Mouse (Mus musculus): ENCODE measurements at regions not wholly inside any gene's neighbourhood (a gene's known extent, or its start where the extent isn't known, plus 50 kb on each side); places are given as distances from the start of the nearest gene placed in this dataset.

- no peak overlapping the region for H3K4me3 ChIP-seq (replicated peaks in 1 of 3; ENCODE audit: low read depth in 2 of 3, low read length in 2 of 3, poor library complexity in 1 of 3)
- no peaks in the 10 kb centered on the region for H3K36me3 ChIP-seq (replicated peaks in 1 of 2; ENCODE audit: control insufficient read depth in 1 of 2, insufficient read depth in 1 of 2, low read length in 1 of 2)
- H3K4me1 ChIP-seq (ENCODE audit: control insufficient read depth in 1 of 2, insufficient read depth in 2 of 2), result peaks cover 7 to 27% of the 10 kb centered on the region in 2 experiments; a peak in 3 of 4 replicates
- TF ChIP-seq E2F4 (IDR thresholded peaks at IDR 0.05; ENCODE audit: insufficient replicate concordance, low read depth, low read length), result no peak
- TF ChIP-seq SMC3 (IDR thresholded peaks at IDR 0.05; ENCODE audit: low read depth, low read length), result no peak
- no peak for TF ChIP-seq MAZ (IDR thresholded peaks at IDR 0.05; ENCODE audit: low read depth, low read length)
- TF ChIP-seq MEF2A (IDR thresholded peaks at IDR 0.05; ENCODE audit: borderline replicate concordance, low read depth, low read length), result no peak
- no peak for TF ChIP-seq RCOR1 (conservative IDR thresholded peaks at IDR 0.05; ENCODE audit: low read depth, low read length)
- TF ChIP-seq ELF1 (IDR thresholded peaks at IDR 0.05; ENCODE audit: low read depth, low read length), result no peak
- TF ChIP-seq ZC3H11A (IDR thresholded peaks at IDR 0.05; ENCODE audit: low read depth, low read length), result no peak
- no peak for TF ChIP-seq TCF12 (IDR thresholded peaks at IDR 0.05; ENCODE audit: low read depth, low read length)
- no peak for TF ChIP-seq NELFE (IDR thresholded peaks at IDR 0.05; ENCODE audit: low read depth, low read length)
- no peak for TF ChIP-seq JUND (conservative IDR thresholded peaks at IDR 0.05; ENCODE audit: low read depth, low read length)
- H3K79me2 ChIP-seq (replicated peaks; ENCODE audit: control insufficient read depth, extremely low read depth, insufficient read depth, poor library complexity, severe bottlenecking), result no peaks in the 10 kb centered on the region
- no peak overlapping the region for H3K9ac ChIP-seq (ENCODE audit: insufficient read depth, low read depth)
- H3K27me3 ChIP-seq (replicated peaks), result no peaks in the 10 kb centered on the region
- in situ Hi-C loops (cut with MboI; ENCODE audit: low pct_ligation_motif_present, low pct_unique_long_range_greater_than_20kb, low sequenced_read_pairs), result no loop called here
- H3K9me3 ChIP-seq (replicated peaks; ENCODE audit: low read length), result no peaks in the 10 kb centered on the region
- dilution Hi-C loops (cut with MboI; ENCODE audit: extremely low pct_ligation_motif_present, extremely low pct_unique_long_range_greater_than_20kb, low sequenced_read_pairs), result no loop called here
- no peak overlapping the region for H3K4me2 ChIP-seq (ENCODE audit: insufficient read depth, low read depth, poor library complexity, severe bottlenecking)
- no peak for DNase-seq (ENCODE audit: extremely low read depth)
- H3K27ac ChIP-seq (ENCODE audit: insufficient read depth, low read depth), result no peak overlapping the region
Measured at GRCm38 (mm10) chr17:16216796-16217195, 386.0 kb upstream of the Rgmb start.

- in situ Hi-C loops (cut with MboI; ENCODE audit: low pct_ligation_motif_present, low pct_unique_long_range_greater_than_20kb, low sequenced_read_pairs), result no loop called here
- dilution Hi-C loops (cut with MboI; ENCODE audit: extremely low pct_ligation_motif_present, extremely low pct_unique_long_range_greater_than_20kb, low sequenced_read_pairs), result loop anchor here (25.0 kb wide), 1 partner anchor 106 kb away; no protein-coding TSS in a partner anchor
Measured at GRCm38 (mm10) chr17:16193636-16194035, 362.8 kb upstream of the Rgmb start.

GRCm38 (mm10) chr17:16180856-16181255, 350.0 kb upstream of the Rgmb start:
- peaks cover 2 to 3% of the 10 kb centered on the region in 2 experiments; a peak in 1 of 4 replicates for H3K4me1 ChIP-seq (ENCODE audit: control insufficient read depth in 1 of 2, insufficient read depth in 2 of 2)
- H3K4me3 ChIP-seq (replicated peaks in 1 of 3; ENCODE audit: low read depth in 2 of 3, low read length in 2 of 3, poor library complexity in 1 of 3), result no peak overlapping the region
- no peaks in the 10 kb centered on the region for H3K36me3 ChIP-seq (replicated peaks in 1 of 2; ENCODE audit: control insufficient read depth in 1 of 2, insufficient read depth in 1 of 2, low read length in 1 of 2)
- dilution Hi-C loops (cut with MboI; ENCODE audit: extremely low pct_ligation_motif_present, extremely low pct_unique_long_range_greater_than_20kb, low sequenced_read_pairs), result loop anchor here (25.0 kb wide), 1 partner anchor 94 kb away; no protein-coding TSS in a partner anchor
- no peaks in the 10 kb centered on the region for H3K27me3 ChIP-seq (replicated peaks)
- H3K9me3 ChIP-seq (replicated peaks; ENCODE audit: low read length), result no peaks in the 10 kb centered on the region
- TF ChIP-seq TBP (conservative IDR thresholded peaks at IDR 0.05; ENCODE audit: low read depth, low read length) (no peak), RCOR1 (conservative IDR thresholded peaks at IDR 0.05; ENCODE audit: low read depth, low read length) (no peak), IRF4 (IDR thresholded peaks at IDR 0.05; ENCODE audit: low read depth, low read length) (no peak), TCF12 (IDR thresholded peaks at IDR 0.05; ENCODE audit: low read depth, low read length) (no peak), KAT2A (IDR thresholded peaks at IDR 0.05; ENCODE audit: insufficient replicate concordance, low read length) (no peak), USF1 (IDR thresholded peaks at IDR 0.05; ENCODE audit: low read depth, low read length) (no peak), NRF1 (IDR thresholded peaks at IDR 0.05; ENCODE audit: low read depth, low read length) (no peak), POLR2A (IDR thresholded peaks at IDR 0.05; ENCODE audit: low read depth, low read length) (no peak), BHLHE40 (IDR thresholded peaks at IDR 0.05; ENCODE audit: low read depth, low read length) (no peak), ZC3H11A (IDR thresholded peaks at IDR 0.05; ENCODE audit: low read depth, low read length) (no peak), EP300 (IDR thresholded peaks at IDR 0.05; ENCODE audit: low read length) (no peak), ZNF384 (IDR thresholded peaks at IDR 0.05; ENCODE audit: low read depth, low read length) (no peak)
- in situ Hi-C loops (cut with MboI; ENCODE audit: low pct_ligation_motif_present, low pct_unique_long_range_greater_than_20kb, low sequenced_read_pairs), result no loop called here
- no peak overlapping the region for H3K27ac ChIP-seq (ENCODE audit: insufficient read depth, low read depth)
- DNase-seq (ENCODE audit: extremely low read depth), result no peak
- no peaks in the 10 kb centered on the region for H3K79me2 ChIP-seq (replicated peaks; ENCODE audit: control insufficient read depth, extremely low read depth, insufficient read depth, poor library complexity, severe bottlenecking)
- no peak overlapping the region for H3K9ac ChIP-seq (ENCODE audit: insufficient read depth, low read depth)
- H3K4me2 ChIP-seq (ENCODE audit: insufficient read depth, low read depth, poor library complexity, severe bottlenecking), result no peak overlapping the region

More at GRCm38 (mm10) chr17:16193636-16194035, 362.8 kb upstream of the Rgmb start:
- Histone ChIP-seq H3K4me3 (replicated peaks in 1 of 3; ENCODE audit: low read depth in 2 of 3, low read length in 2 of 3, poor library complexity in 1 of 3) (no peak overlapping the region), H3K79me2 (replicated peaks; ENCODE audit: control insufficient read depth, extremely low read depth, insufficient read depth, poor library complexity, severe bottlenecking) (no peaks in the 10 kb centered on the region), H3K4me2 (ENCODE audit: insufficient read depth, low read depth, poor library complexity, severe bottlenecking) (no peak overlapping the region), H3K9ac (ENCODE audit: insufficient read depth, low read depth) (no peak overlapping the region), H3K4me1 (ENCODE audit: control insufficient read depth in 1 of 2, insufficient read depth in 2 of 2) (no peaks in the 10 kb centered on the region), H3K27me3 (replicated peaks) (no peaks in the 10 kb centered on the region), H3K36me3 (replicated peaks in 1 of 2; ENCODE audit: control insufficient read depth in 1 of 2, insufficient read depth in 1 of 2, low read length in 1 of 2) (no peaks in the 10 kb centered on the region), H3K27ac (ENCODE audit: insufficient read depth, low read depth) (no peak overlapping the region), H3K9me3 (replicated peaks; ENCODE audit: low read length) (no peaks in the 10 kb centered on the region)
- TF ChIP-seq EP300 (IDR thresholded peaks at IDR 0.05; ENCODE audit: low read length) (no peak), JUND (conservative IDR thresholded peaks at IDR 0.05; ENCODE audit: low read depth, low read length) (no peak)
- no peak for DNase-seq (ENCODE audit: extremely low read depth)
